Mouse (Mus musculus) lung, embryonic 16.5 days (tissue): ENCODE data around the gene Mta3. TPM values are rescaled to one million over a fixed set of nuclear protein-coding genes. Genes with fewer than 3 reads are reported as not detected.

ENCODE experiments used
- ATAC-seq: fragments of 200-750 bp; cut with Nextera tagmentation; 2 replicates; pipeline ENCODE4 v1.8.0; 2017; ENCODE audit warnings: low read depth, mild to moderate bottlenecking, moderate library complexity
- H3K27ac ChIP-seq: fragments of 300-500 bp; sonication (generic); 2 replicates; pipeline ENCODE4 v1.5.1; 2014; ENCODE audit warnings: mild to moderate bottlenecking, control low read depth, low read length
- H3K27me3 ChIP-seq: fragments of 300-500 bp; sonication (generic); 2 replicates; pipeline ENCODE4 v1.6.1; 2014; ENCODE audit warnings: low read depth, low read length, mixed read lengths; ENCODE audit not compliant: control insufficient read depth, insufficient read depth
- H3K36me3 ChIP-seq: fragments of 300-500 bp; sonication (generic); 2 replicates; pipeline ENCODE4 v1.6.1; 2014; ENCODE audit warnings: low read length; ENCODE audit not compliant: control insufficient read depth, insufficient read depth
- H3K4me1 ChIP-seq: fragments of 300-500 bp; sonication (generic); replicated peaks from 2 replicates; pipeline ENCODE4 v1.6.1; 2014; ENCODE audit warnings: low read length, mixed read lengths; ENCODE audit not compliant: control insufficient read depth, insufficient read depth
- H3K4me2 ChIP-seq: fragments of 300-500 bp; sonication (generic); 2 replicates; pipeline ENCODE4 v1.6.1; 2014; ENCODE audit warnings: low read depth, low read length, control low read depth
- H3K4me3 ChIP-seq: fragments of 300-500 bp; sonication (generic); 2 replicates; pipeline ENCODE4 v1.5.1; 2014; ENCODE audit warnings: mild to moderate bottlenecking, low read length, control low read depth
- H3K9ac ChIP-seq: fragments of 300-500 bp; sonication (generic); 2 replicates; pipeline ENCODE4 v1.6.1; 2014; ENCODE audit warnings: low read length, control low read depth
- H3K9me3 ChIP-seq: fragments of 300-500 bp; sonication (generic); 2 replicates; pipeline ENCODE4 v1.6.1; 2016; ENCODE audit warnings: low read length; ENCODE audit not compliant: control insufficient read depth
- WGBS: fragments of 180-500 bp; shearing (Covaris S2); extraction: QIAGEN DNeasy Blood & Tissue Kit; methylation state at CpG from one replicate; pipeline ENCODE4 v1.1.7; 2014; 5-methylcytosine and 5-hydroxymethylcytosine counted together
- polyA plus RNA-seq: library from polyadenylated mRNA; unstranded; fragments of >200 nt; fragmentation: Nextera tagmentation; extraction: Ambion mirVana; gene quantifications from 2 replicates; pipeline ENCODE4 v1.2.1, GENCODE M21; 2015

The Mta3 gene
- polyA plus RNA-seq, 1 experiment from 2014 or later: 41.4 TPM

GRCm38 (mm10) chr17:83740135-83740676 is 34.2 kb downstream of the Mta3 start:
- ATAC-seq: no peak
- 75% methylated on average over 7 of the region's 7 CpGs for WGBS
- H3K27ac ChIP-seq: no peak overlapping the region
- H3K27me3 ChIP-seq: no peaks in the 10 kb centered on the region
- H3K4me3 ChIP-seq: no peak overlapping the region
- peaks cover 12% of the 10 kb centered on the region; the same call in 1 of the 2 replicates for H3K36me3 ChIP-seq
- no peak overlapping the region for H3K9ac ChIP-seq
- peaks cover 4% of the 10 kb centered on the region; the same call in 1 of the 2 replicates for H3K9me3 ChIP-seq
- H3K4me2 ChIP-seq: no peak overlapping the region
- H3K4me1 ChIP-seq: no peaks in the 10 kb centered on the region

GRCm38 (mm10) chr17:83741243-83741642 is 35.3 kb downstream of the Mta3 start:
- no peak overlapping the region for H3K4me3 ChIP-seq
- peaks cover 15% of the 10 kb centered on the region; the same call in 1 of the 2 replicates for H3K36me3 ChIP-seq
- ATAC-seq: no peak
- H3K27ac ChIP-seq: no peak overlapping the region
- H3K9ac ChIP-seq: no peak overlapping the region
- H3K9me3 ChIP-seq: peaks cover 6% of the 10 kb centered on the region; the same call in 1 of the 2 replicates
- H3K4me1 ChIP-seq: no peaks in the 10 kb centered on the region
- H3K4me2 ChIP-seq: no peak overlapping the region
- no peaks in the 10 kb centered on the region for H3K27me3 ChIP-seq
- 41% methylated on average over 6 of the region's 6 CpGs for WGBS

GRCm38 (mm10) chr17:83744231-83744824 is 38.4 kb downstream of the Mta3 start:
- Histone ChIP-seq H3K4me1 (no peaks in the 10 kb centered on the region), H3K9me3 (peaks cover 6% of the 10 kb centered on the region; the same call in 1 of the 2 replicates), H3K36me3 (peaks cover 11% of the 10 kb centered on the region; the same call in 1 of the 2 replicates), H3K27me3 (no peaks in the 10 kb centered on the region), H3K9ac (no peak overlapping the region), H3K4me2 (no peak overlapping the region), H3K4me3 (no peak overlapping the region), H3K27ac (no peak overlapping the region)
- WGBS: 82% methylated on average over 11 of the region's 11 CpGs
- 0 out of 2 replicates have a peak, but pooled peaks have one; percentile 28 for ATAC-seq

- ATAC-seq: no peak
- WGBS: 81% methylated on average over 10 of the region's 10 CpGs
- Histone ChIP-seq H3K4me1 (no peaks in the 10 kb centered on the region), H3K9ac (no peak overlapping the region), H3K27me3 (no peaks in the 10 kb centered on the region), H3K4me2 (no peak overlapping the region), H3K36me3 (peaks cover 11% of the 10 kb centered on the region; the same call in 1 of the 2 replicates), H3K9me3 (peaks cover 6% of the 10 kb centered on the region; the same call in 1 of the 2 replicates), H3K4me3 (no peak overlapping the region), H3K27ac (no peak overlapping the region)
Observed at GRCm38 (mm10) chr17:83747405-83748160, 41.6 kb downstream of the Mta3 start.

GRCm38 (mm10) chr17:83750216-83750950 is 44.4 kb downstream of the Mta3 start:
- H3K9me3 ChIP-seq: peaks cover under 1% of the 10 kb centered on the region; the same call in 1 of the 2 replicates
- H3K4me2 ChIP-seq: no peak overlapping the region
- no peak overlapping the region for H3K9ac ChIP-seq
- no peak for ATAC-seq
- no peaks in the 10 kb centered on the region for H3K27me3 ChIP-seq
- H3K36me3 ChIP-seq: peaks cover 2% of the 10 kb centered on the region
- H3K4me1 ChIP-seq: no peaks in the 10 kb centered on the region
- WGBS: 76% methylated on average over 5 of the region's 5 CpGs
- H3K4me3 ChIP-seq: no peak overlapping the region
- H3K27ac ChIP-seq: no peak overlapping the region

GRCm38 (mm10) chr17:83753112-83753899 is 47.3 kb downstream of the Mta3 start:
- Histone ChIP-seq H3K27ac (no peak overlapping the region), H3K27me3 (no peaks in the 10 kb centered on the region), H3K36me3 (peaks cover 5% of the 10 kb centered on the region), H3K4me1 (no peaks in the 10 kb centered on the region), H3K9me3 (no peaks in the 10 kb centered on the region), H3K9ac (no peak overlapping the region), H3K4me2 (no peak overlapping the region), H3K4me3 (no peak overlapping the region)
- no peak for ATAC-seq
- 83% methylated on average over 11 of the region's 11 CpGs for WGBS

GRCm38 (mm10) chr17:83758096-83758495 is 52.1 kb downstream of the Mta3 start:
- no peaks in the 10 kb centered on the region for H3K4me1 ChIP-seq
- WGBS: 72% methylated on average over 10 of the region's 10 CpGs
- H3K4me3 ChIP-seq: no peak overlapping the region
- ATAC-seq: no peak
- no peak overlapping the region for H3K9ac ChIP-seq
- no peaks in the 10 kb centered on the region for H3K27me3 ChIP-seq
- peaks cover 16% of the 10 kb centered on the region for H3K36me3 ChIP-seq
- H3K27ac ChIP-seq: no peak overlapping the region
- H3K9me3 ChIP-seq: no peaks in the 10 kb centered on the region
- H3K4me2 ChIP-seq: no peak overlapping the region

GRCm38 (mm10) chr17:83759547-83759946 is 53.6 kb downstream of the Mta3 start:
- H3K4me3 ChIP-seq: no peak overlapping the region
- H3K4me2 ChIP-seq: no peak overlapping the region
- WGBS: 24% methylated on average over 4 of the region's 4 CpGs
- no peak overlapping the region for H3K27ac ChIP-seq
- no peaks in the 10 kb centered on the region for H3K9me3 ChIP-seq
- H3K27me3 ChIP-seq: no peaks in the 10 kb centered on the region
- no peak for ATAC-seq
- H3K9ac ChIP-seq: no peak overlapping the region
- no peaks in the 10 kb centered on the region for H3K4me1 ChIP-seq
- H3K36me3 ChIP-seq: peaks cover 27% of the 10 kb centered on the region
